Mouse (Mus musculus) kidney, adult 11 months (tissue): Measurements from ENCODE around the gene Slfn2.

Source experiments
- DNase-seq: peaks from one replicate; pipeline ENCODE4 v3.0.0; 2022

Slfn2 gene

DNA sequence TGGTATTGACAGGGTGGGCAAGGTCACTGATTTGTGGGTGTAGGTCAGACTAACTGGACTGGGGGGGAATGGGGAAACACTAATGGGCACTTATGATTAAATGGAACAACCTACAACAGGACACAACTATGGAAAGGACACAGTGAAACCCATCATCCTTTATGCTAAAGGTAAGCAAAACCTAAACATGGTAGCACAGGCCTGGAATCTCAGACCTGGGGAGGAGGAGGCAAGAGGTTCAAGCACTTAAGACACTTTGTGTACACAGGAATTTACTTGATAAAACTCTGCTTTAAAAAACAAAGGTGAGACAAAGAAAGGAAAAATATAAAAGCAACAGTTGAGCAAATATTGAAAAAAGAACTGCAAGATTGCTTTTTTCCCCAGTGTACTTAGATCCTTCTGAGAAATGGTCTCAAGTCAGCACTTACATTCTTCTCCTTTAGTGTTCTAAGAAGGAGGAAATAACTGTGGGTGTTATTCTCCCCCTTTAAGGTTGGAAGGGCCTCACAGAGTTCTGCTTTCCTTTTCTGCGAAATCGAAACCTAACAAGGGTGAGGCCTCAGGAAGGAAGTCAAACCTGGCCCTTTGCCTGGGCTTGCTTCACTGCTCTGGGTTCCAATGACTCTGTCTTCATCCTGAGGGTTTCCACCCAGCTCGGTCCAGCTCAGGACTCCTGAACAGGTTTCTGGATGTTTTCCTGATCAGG lies 13.0 kb downstream of the Slfn2 start:
- DNase-seq, result peak; percentile 71

DNA sequence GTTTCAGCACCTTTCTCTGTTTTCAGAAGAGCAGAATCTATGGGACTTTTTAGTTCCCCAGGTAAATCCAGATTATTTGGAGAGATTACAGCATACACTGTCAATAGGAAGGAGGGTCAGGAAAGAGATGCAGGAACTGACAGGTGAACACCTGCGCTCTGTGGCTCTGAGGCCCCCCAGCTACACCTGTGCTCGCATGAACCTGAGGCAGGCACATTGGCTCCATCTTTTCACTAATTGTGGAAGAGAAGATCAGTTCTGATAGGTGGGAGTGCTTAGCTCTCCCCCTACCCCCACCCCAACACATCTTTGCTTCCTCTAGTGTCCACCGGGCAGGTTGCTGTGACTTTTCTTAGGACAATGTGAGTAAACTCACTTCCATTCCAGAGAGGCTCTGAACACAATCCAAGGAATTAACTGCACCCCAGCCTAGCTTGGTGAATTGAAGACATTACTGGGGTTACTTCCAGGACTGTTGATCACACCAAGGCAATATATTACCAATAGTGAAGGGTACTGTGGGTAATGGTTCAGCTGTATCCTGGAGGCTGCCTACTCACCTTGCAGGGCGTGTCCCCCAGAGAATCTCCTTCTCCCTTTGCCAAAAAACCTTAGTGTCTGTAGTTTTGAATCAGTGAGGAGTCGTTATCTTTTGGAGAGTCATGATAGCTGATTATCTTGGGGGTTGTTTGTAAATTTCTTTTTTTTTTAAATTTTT lies 13.7 kb downstream of the Slfn2 start:
- no peak for DNase-seq

- no peak for DNase-seq
These were observed 14.7 kb downstream of the Slfn2 start for GRCm38 (mm10) chr11:83079487-83080199.

- no peak for DNase-seq
These were observed 18.0 kb downstream of the Slfn2 start for GRCm38 (mm10) chr11:83082741-83083473.

DNA sequence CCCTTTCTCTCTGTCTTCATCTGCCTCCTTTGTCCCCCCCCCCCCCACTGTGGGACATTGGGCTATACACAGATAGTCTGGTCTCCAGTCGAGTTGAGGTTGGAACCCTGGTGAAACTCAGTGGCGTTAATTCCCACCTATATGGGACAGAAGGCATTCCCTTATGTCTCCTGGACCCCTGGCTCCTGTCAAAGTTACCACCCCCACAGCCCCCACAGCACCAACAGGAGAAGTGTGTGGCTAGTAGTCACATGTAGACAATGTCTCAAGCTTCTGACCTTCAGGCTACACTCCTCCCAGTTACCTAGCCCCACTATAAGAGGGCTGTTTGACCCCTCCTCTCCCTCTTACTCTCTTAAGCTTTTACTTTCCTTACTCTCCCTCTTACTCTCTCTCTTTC lies 19.2 kb downstream of the Slfn2 start:
- DNase-seq, result no peak

DNA sequence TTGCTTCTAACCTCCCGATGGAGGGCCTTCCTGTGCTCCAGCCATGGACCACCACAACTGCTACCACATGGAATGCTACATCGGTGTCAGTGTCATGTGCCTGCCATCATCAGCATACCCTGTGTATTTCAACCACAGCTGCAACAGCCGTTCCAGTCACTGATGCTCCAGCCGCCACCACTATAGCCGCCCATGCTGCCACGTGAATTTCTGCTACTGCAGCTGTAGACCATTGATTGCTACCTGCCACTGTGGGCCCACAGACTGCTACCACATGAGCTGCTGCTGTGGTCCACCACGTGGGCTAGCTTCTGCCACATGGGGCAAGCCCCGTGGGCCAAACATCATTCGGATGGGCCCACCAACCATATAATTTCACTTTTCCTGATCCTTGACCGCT lies 19.8 kb downstream of the Slfn2 start:
- DNase-seq, result no peak

GRCm38 (mm10) chr11:83115138-83115537 lies 50.2 kb downstream of the Slfn2 start:
- DNase-seq, result no peak

- DNase-seq, result no peak
These were observed 51.8 kb downstream of the Slfn2 start, which contains the start of gene Slfn1 for GRCm38 (mm10) chr11:83116597-83117227. Slfn1 (plus strand) TSS chr11:83116849.

DNA sequence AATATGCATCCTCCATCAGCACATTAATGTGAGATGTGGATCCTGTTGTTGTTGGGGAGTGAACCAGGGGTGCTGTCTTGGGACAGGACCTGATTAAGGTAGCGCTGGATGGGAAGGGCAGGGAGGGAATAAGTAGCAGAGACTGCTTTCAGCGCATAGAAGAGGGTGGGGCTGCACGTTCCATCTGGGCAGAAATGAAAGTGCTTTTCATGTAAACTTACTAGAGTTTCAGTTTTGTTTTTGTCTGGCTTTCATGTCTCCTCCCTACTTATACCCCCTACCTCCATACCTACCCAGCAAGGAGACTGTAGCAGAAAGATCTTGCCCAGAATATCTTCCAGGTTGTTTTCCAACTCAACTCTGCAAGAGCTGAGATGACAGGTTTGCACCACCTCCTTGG lies 53.1 kb downstream of the Slfn2 start:
- no peak for DNase-seq
